16 mouse cellular contexts compared by ENCODE assay signal in the genomic region with DNA sequence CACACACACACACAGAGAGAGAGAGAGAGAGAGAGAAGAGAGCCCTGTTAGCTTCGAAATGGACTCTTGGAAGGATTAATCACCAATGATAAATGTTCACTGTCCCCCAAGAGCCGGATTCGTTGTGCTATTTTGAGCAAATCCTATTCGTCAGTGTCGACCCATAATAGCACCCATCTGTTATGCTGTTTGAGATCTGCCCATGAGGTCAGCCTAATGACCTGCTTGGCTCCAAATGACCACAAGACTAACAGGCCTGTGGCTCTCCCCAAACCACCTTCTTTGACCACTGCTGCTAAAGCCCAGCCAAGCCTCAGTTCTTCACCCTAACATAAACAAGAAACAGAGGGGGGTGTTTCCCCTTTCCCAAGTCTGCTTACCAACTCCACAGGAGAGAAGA. TPM values are rescaled to one million over a fixed set of nuclear protein-coding genes. Genes with fewer than 3 reads are reported as not detected.
DNase-seq lines count a peak whose midpoint lies in the region; ATAC-seq and TF ChIP-seq lines count a peak whose summit lies in the region.
"Had no signal": no experiment of that assay in that cellular context is flagged by ENCODE, and none has a peak within 500 bp of the region (broad histone marks: within the 10 kb centered on the region; RNA-seq: fewer than 3 reads in every experiment).

No protein-coding gene starts in this region.

- no peak overlapping the region for H3K4me3 ChIP-seq in kidney, postnatal 0 days (replicated peaks; ENCODE audit: low read depth, low read length)
- no peak overlapping the region for H3K4me3 ChIP-seq in kidney, embryonic 15.5 days (replicated peaks)
- no peak overlapping the region for H3K4me3 ChIP-seq in hindbrain, embryonic 12.5 days
- H3K4me3 ChIP-seq: heart, embryonic 10.5 days; hindbrain, embryonic 15.5 days had no signal

- no peak overlapping the region for H3K27ac ChIP-seq in kidney, postnatal 0 days
- H3K27ac ChIP-seq in kidney, embryonic 15.5 days = no peak overlapping the region
- H3K27ac ChIP-seq in hindbrain, embryonic 12.5 days = no peak overlapping the region
- H3K27ac ChIP-seq: heart, embryonic 10.5 days; hindbrain, embryonic 15.5 days; macrophage had no signal

- H3K36me3 ChIP-seq in kidney, postnatal 0 days (ENCODE audit: insufficient read depth, low read length) = no peaks in the 10 kb centered on the region
- H3K36me3 ChIP-seq in kidney, embryonic 15.5 days = no peaks in the 10 kb centered on the region
- no peaks in the 10 kb centered on the region for H3K36me3 ChIP-seq in hindbrain, embryonic 12.5 days
- H3K36me3 ChIP-seq: heart, embryonic 10.5 days; hindbrain, embryonic 15.5 days had no signal

- H3K27me3 ChIP-seq in kidney, postnatal 0 days (ENCODE audit: insufficient read depth, low read length) = no peaks in the 10 kb centered on the region
- no peaks in the 10 kb centered on the region for H3K27me3 ChIP-seq in kidney, embryonic 15.5 days
- no peaks in the 10 kb centered on the region for H3K27me3 ChIP-seq in hindbrain, embryonic 12.5 days
- H3K27me3 ChIP-seq: hindbrain, embryonic 15.5 days had no signal

- TF ChIP-seq CTCF in kidney, postnatal 0 days (IDR thresholded peaks at IDR 0.05; ENCODE audit: low read depth) = no peak

- DNase-seq in kidney, postnatal 0 days (ENCODE audit: low spot score) = peak; percentile 39
- DNase-seq in adrenal gland, postnatal 14 days = peak; percentile 11
- peak; percentile 60 for DNase-seq in cerebellum, adult 9-11 months
- no peak for DNase-seq in thymus, adult 18-20 months
- no peak for DNase-seq in frontal cortex, postnatal 10 days (ENCODE audit: low spot score in 2 of 2)
- no peak for DNase-seq in testis, postnatal 10 days (ENCODE audit: low spot score)

- H3K4me2 ChIP-seq in kidney, postnatal 0 days (ENCODE audit: low read length) = no peak overlapping the region
- H3K4me2 ChIP-seq in kidney, embryonic 15.5 days = no peak overlapping the region
- no peak overlapping the region for H3K4me2 ChIP-seq in hindbrain, embryonic 12.5 days (replicated peaks)
- H3K4me2 ChIP-seq: hindbrain, embryonic 15.5 days had no signal

- H3K9ac ChIP-seq in kidney, postnatal 0 days (ENCODE audit: low read depth, low read length) = no peak overlapping the region
- H3K9ac ChIP-seq in kidney, embryonic 15.5 days = no peak overlapping the region
- no peak overlapping the region for H3K9ac ChIP-seq in hindbrain, embryonic 12.5 days
- H3K9ac ChIP-seq: hindbrain, embryonic 15.5 days had no signal

- H3K4me1 ChIP-seq in kidney, postnatal 0 days (replicated peaks; ENCODE audit: insufficient read depth, low read length) = no peaks in the 10 kb centered on the region
- no peaks in the 10 kb centered on the region for H3K4me1 ChIP-seq in kidney, embryonic 15.5 days
- no peaks in the 10 kb centered on the region for H3K4me1 ChIP-seq in hindbrain, embryonic 12.5 days
- H3K4me1 ChIP-seq: heart, embryonic 10.5 days; hindbrain, embryonic 15.5 days had no signal

- no peaks in the 10 kb centered on the region for H3K9me3 ChIP-seq in kidney, postnatal 0 days (replicated peaks; ENCODE audit: low read length)
- H3K9me3 ChIP-seq in kidney, embryonic 15.5 days (replicated peaks) = no peaks in the 10 kb centered on the region
- H3K9me3 ChIP-seq in hindbrain, embryonic 12.5 days (replicated peaks) = no peaks in the 10 kb centered on the region
- H3K9me3 ChIP-seq: heart, embryonic 10.5 days; hindbrain, embryonic 15.5 days had no signal

- WGBS in kidney, postnatal 0 days = 15% methylated on average over 5 of the region's 5 CpGs
- 16% methylated on average over 5 of the region's 5 CpGs for WGBS in kidney, embryonic 15.5 days
- 40% methylated on average over 5 of the region's 5 CpGs for WGBS in hindbrain, embryonic 12.5 days

- no peak for ATAC-seq in kidney, postnatal 0 days (replicated peaks; ENCODE audit: low FRiP score, low read depth)
- ATAC-seq in kidney, embryonic 15.5 days (replicated peaks; ENCODE audit: low FRiP score) = no peak
- ATAC-seq in hindbrain, embryonic 12.5 days (ENCODE audit: low FRiP score) = peak; percentile 46; the same call in 1 of the 2 replicates

RNA-seq across cellular contexts. Expression of gene Dppa2, which starts 23.2 kb away (rescaled TPM):
- polyA plus RNA-seq in kidney, postnatal 0 days (2015; fragmentation: Nextera tagmentation; extraction: Ambion mirVana) = not detected in 2 replicates
- polyA plus RNA-seq in kidney, embryonic 15.5 days (2015; fragmentation: Nextera tagmentation; extraction: Ambion mirVana) = not detected in 2 replicates
- not detected in 2 replicates for total RNA-seq in adrenal gland, postnatal 14 days (2021)
- polyA plus RNA-seq in hindbrain, embryonic 12.5 days (2016; fragmentation: Nextera tagmentation; extraction: Ambion mirVana) = not detected in 2 replicates
- polyA plus RNA-seq: heart, embryonic 10.5 days; limb, embryonic 11.5 days; liver, embryonic 16.5 days; macrophage; testis, adult 2 months had no signal

RNA-seq across cellular contexts. Expression of gene Dppa4, which starts 43.4 kb away (rescaled TPM):
- 0.14 TPM in 1 of 2 replicates, not detected in the other for polyA plus RNA-seq in kidney, postnatal 0 days (2015; fragmentation: Nextera tagmentation; extraction: Ambion mirVana)
- not detected in 2 replicates for polyA plus RNA-seq in kidney, embryonic 15.5 days (2015; fragmentation: Nextera tagmentation; extraction: Ambion mirVana)
- not detected in 2 replicates for total RNA-seq in adrenal gland, postnatal 14 days (2021)
- not detected in 2 replicates for polyA plus RNA-seq in hindbrain, embryonic 12.5 days (2016; fragmentation: Nextera tagmentation; extraction: Ambion mirVana)
- total RNA-seq: layer of hippocampus, adult 8-10 months had no signal
- polyA plus RNA-seq: heart, embryonic 10.5 days; hindbrain, embryonic 15.5 days; limb, embryonic 11.5 days; liver, embryonic 16.5 days; macrophage; spleen, adult 2 months had no signal

Comparison
In these comparisons a context has a peak if more than half of its experiments do, and no peak if none do; other contexts are left out.
1. DNase-seq: peak in kidney, postnatal 0 days (single experiment), adrenal gland, postnatal 14 days (single experiment) and cerebellum, adult 9-11 months (single experiment); none in thymus, adult 18-20 months (0 of 2), frontal cortex, postnatal 10 days (0 of 2) and testis, postnatal 10 days (single experiment).